Mouse (Mus musculus): Measurements from ENCODE around the gene Hnrnpul1.
"Not testable (repeated sequence)": the region's sequence is repeated elsewhere in the genome, so short reads cannot be mapped to it uniquely, and the experiment has no call there.

Gene Hnrnpul1

GRCm38 (mm10) chr7:25780753-25781152, 26.2 kb upstream of the Hnrnpul1 start:
- DNase-seq (ENCODE audit: low spot score in 2 of 2) = no peak

- no peak for DNase-seq (ENCODE audit: low spot score in 2 of 2)
Observed at GRCm38 (mm10) chr7:25780021-25780420, 25.5 kb upstream of the Hnrnpul1 start.

GRCm38 (mm10) chr7:25768229-25768628, 13.7 kb upstream of the Hnrnpul1 start:
- DNase-seq (ENCODE audit: low spot score in 2 of 2) = no peak

DNA sequence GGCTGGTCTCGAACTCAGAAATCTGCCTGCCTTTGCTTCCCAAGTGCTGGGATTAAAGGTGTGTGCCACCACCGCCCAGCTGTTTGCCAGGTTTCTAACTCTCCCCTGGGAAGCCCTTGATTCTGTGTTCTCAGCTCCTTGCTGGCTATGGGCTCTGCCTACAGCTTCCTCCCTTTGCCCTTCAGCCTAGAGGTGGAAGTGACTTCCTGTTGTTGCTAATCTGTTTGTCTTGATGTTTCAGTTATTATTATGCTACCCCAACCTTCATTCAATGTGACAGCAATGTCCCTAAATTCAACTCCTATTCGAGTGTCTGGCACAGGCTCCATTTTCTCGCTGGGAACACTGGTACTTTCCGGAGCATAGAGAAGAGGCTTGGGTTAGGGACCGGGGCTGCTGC, 11.6 kb upstream of the Hnrnpul1 start:
- no peak for DNase-seq (ENCODE audit: low spot score in 2 of 2)

DNA sequence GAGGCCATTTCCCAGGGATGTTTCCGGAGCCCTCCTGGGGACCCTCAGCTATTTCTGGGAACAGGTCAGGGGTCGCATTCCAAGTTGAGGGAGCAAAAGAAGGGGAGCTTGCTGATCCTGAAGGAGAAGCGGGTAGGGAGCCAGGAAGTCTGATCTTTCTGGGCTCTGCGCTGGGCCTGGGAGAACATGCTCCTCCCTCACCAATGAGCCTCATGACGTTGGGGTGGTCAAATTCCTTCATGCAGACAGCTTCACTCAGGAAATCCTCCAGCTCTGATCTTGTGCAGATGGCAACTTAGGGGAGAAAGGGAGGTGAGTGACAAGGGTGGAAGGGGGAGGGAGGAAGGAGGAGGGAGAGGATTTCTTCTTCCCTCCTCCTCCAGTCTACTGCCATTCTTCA, 9.7 kb upstream of the Hnrnpul1 start:
- no peak for DNase-seq (ENCODE audit: low spot score in 2 of 2)

DNA sequence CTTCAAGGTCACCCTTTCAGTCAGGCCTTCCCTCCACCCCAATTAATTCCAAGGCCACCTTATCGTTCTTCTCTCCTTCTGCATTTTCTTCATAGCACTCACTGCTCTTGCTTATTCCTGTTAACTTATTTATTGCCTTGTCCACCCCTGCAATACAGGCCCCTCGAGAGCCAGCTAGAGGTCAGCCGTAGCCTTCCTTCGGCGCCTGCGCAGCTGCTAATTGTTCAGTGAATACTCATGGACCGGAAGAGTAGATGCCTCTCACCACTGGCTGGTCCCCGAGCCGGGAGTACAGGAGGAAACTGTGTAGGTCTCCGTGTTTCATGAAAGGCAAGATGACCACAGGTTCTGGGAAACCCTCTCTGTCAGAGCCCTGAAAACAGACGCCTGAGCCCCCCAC, 9.1 kb upstream of the Hnrnpul1 start:
- no peak for DNase-seq (ENCODE audit: low spot score in 2 of 2)

DNA sequence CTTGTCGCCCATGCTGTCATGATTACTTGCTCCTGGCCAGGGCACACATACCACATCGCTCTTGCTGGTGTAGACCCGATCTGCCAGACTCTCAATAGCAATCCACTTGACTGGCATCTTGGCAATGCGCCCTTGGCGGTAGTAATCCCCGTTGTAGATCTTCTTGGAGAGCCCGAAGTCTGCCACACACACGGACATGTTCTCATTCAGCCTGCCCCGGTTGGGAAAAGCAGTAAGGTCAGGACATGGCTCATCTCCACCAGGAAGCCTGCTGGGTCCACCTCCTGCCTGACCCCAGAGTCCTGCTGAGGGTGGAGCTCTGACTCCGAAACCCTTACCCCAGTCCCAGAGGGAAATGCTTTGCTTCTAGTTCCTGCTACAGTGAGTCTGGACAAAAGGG, 6.8 kb upstream of the Hnrnpul1 start:
- no peak for DNase-seq (ENCODE audit: low spot score in 2 of 2)

DNA sequence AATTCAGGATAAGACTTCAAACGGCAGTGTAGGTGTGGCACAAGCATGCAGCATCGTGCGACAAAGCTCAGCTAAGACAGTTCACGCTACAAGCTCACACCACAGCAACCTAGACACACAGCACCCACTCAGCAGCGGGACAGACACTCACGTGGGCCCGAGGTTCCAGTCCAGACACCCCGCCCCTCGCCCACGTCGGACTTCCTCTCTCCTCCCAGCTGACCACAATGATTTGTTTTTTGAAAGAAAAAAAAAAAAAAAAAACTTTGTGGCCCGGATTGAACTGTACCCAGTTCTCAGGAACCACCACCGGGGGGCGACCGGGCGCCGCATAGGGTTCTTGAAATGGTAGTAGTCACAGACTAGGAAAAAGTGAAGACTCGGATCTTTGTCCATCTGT, 1.5 kb upstream of the Hnrnpul1 start:
- DNase-seq (ENCODE audit: low spot score in 2 of 2) = peak; percentile 89

DNA sequence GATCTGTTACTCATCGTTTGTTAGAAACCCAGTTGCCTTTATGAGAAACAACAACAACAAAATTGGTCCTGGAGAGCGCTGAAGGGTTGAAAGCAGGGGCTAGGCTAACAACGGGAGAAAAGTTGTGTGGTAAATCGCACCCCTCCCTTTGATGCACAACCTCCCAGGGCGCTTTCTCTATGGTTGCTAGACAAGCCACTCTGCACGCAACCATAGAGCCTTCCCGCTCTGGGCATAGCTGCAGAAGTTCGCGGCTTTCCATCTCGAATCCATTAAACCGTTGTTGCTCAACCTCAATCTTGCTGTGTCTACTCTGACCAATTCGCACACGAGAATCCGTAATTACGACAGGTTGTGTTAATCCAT, 894 bp upstream of the Hnrnpul1 start:
- peak in 1 of 2 experiments; percentile 63 for DNase-seq (ENCODE audit: low spot score in 2 of 2)

DNA sequence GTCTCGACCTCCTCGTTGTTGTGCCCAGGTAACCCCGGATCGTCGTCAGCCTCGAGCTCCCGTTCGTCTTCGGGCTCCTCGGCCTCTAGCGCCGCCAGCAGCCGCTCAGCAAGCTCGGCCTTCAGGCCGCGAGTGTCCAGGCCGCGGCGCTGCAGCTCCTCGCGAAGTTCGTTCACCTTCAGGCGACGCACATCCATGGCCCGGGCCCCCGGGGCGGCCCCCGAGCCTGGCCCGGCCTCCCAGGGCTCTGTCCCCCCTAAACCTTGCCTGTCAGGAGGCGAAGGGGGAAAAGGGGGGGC, 169 bp downstream of the Hnrnpul1 start:
- DNase-seq (ENCODE audit: low spot score in 2 of 2) = no peak

DNA sequence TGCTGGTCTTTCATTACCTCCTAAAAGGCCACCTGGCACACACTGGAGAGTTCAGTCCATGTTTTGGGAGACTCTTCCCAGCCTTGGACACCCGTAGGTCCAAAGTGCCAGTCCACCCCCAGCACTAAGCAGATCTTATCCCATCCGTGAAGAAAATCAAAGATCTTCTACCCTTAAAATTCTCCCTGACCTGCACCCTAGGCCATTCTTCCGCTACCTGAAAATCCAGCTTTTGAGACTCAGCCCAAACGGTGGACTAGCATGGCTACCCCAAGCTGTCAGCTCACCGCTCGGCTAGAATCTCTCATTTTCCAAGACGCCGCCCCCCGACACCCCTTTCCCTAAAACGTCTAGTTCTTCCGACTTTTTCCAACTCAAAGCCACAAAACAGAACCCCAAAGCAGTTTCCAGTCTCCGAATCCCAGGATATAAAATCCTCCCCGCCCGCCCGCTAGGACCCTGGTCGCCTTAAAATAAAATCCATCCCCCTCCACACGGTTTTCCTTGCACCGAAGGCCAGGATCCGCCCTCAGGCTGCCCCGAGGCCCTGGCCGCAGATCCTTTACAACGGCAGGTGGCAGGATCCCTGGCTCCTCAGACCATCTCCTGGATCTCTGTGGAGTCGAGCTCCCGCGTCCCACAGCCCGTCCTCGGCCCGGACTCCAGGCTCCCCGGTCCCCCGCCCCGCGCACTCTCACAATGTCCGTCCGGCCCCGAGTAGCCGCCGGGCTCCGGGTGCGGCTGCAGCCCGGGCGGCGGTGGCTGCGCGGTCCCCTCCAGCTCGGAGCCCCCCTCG, 716 bp downstream of the Hnrnpul1 start:
- peak in 1 of 2 experiments; percentile 24 for DNase-seq (ENCODE audit: low spot score in 2 of 2)

DNA sequence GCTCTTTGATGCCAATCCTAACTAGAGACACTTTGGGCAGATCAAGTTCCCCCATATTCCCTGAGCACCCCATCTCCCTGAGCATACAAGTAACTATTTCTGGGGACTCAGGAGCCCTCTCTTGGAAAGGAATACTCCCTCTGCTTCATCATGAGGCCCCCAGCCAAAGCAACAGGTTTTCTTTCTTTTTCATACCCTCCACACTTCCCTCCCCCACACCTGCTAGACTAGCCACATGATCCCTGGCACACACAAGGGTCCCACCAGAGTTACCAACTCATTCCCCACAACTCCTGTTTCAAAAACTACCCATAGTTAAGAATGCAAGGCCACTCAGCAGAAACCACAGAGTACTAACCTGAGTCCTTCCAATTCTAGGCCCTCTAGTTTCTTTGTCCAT, 1.5 kb downstream of the Hnrnpul1 start:
- DNase-seq (ENCODE audit: low spot score in 2 of 2) = no peak

GRCm38 (mm10) chr7:25746844-25747243, 7.7 kb downstream of the Hnrnpul1 start:
- no peak for DNase-seq (ENCODE audit: low spot score in 2 of 2)

- DNase-seq (ENCODE audit: low spot score in 2 of 2) = no peak
Observed at GRCm38 (mm10) chr7:25738277-25738676, 16.3 kb downstream of the Hnrnpul1 start.

GRCm38 (mm10) chr7:25736920-25737319, 17.6 kb downstream of the Hnrnpul1 start:
- DNase-seq (ENCODE audit: low spot score in 2 of 2) = no peak

DNA sequence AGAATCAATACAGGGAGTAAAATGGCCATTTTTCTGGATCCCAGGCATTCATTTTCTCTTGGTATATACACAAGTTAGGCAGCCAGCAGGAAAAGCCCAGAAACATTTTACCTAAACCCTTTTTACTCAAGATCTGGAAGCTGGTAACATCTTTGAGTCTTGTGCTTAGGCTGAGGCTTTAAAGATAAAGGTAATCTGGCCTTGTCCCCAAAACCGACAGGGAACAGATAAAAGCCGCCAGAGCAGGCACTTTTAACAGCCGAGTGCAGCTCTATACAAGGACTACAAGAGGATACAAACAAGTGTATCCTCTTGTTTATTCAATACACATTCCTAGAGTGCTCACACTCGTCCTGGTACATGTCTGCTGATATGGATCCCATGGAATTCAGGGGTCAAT, 19.6 kb downstream of the Hnrnpul1 start:
- DNase-seq (ENCODE audit: low spot score in 2 of 2) = no peak

- no peak for DNase-seq (ENCODE audit: low spot score in 2 of 2)
Observed at GRCm38 (mm10) chr7:25731294-25732055, 23.1 kb downstream of the Hnrnpul1 start.

DNA sequence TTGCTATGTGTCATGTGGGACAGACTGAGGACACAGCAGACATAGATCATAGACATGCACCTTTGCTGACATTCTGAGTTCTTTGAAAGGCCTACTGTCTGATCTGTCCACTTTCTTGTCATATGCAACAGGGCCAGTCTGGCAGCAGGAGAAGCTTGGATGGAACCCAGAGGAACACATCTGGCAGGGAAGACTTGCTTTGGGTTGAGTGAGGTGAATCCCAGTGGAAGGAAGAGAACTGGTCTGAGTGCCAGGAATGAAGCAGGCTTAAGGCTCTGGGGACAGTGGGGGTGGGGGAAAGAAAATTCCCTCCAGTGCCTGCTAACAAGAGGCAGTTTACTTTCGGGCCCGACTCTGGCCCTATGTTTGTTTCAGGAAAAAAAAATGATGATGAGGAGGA, 24.7 kb downstream of the Hnrnpul1 start:
- no peak for DNase-seq (ENCODE audit: low spot score in 2 of 2)

GRCm38 (mm10) chr7:25729396-25729795, 25.2 kb downstream of the Hnrnpul1 start:
- no peak for DNase-seq (ENCODE audit: low spot score in 2 of 2)

- no peak for DNase-seq (ENCODE audit: low spot score in 2 of 2)
Observed at GRCm38 (mm10) chr7:25727800-25728199, 26.8 kb downstream of the Hnrnpul1 start.

DNA sequence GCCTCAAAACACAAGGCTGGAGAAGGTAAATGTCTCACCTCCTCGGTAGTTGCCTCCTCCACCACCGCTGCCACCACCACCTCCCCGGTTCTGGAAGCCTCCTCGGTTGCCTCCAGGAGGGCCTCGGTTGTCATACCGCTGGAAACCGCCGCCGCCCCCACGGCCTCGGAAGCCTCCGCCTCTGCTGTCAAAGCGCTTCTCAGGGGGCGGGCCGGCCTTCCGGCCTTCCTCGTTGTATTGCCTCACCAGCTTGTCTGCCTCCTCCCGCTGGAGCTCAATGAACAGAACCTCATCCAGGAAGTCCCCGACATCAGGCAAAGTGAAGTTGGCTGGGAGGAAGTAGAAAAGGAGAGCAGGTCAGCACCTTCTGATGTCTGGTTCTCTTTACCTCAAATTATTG, 28.7 kb downstream of the Hnrnpul1 start:
- DNase-seq (ENCODE audit: low spot score in 2 of 2) = no peak

DNA sequence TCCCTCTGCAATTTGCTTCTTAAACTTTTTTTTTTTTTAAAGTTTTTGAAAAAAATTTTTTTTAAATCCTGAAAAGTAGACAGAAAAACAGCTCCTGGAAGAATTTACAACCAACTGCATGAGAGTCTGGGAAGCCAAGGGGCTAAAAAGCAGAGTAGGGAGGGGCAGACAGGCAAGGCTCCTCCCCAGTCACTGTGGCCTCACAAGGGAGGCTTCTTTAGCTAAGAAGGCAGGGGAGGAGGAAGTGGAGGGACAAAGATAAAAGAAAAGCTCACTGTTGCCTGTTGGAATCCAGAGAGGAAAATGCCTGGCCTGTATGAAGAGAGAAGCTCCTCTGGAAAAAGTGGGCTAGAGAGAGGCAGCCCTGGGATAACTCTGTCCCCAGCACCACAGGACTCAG, 32.8 kb downstream of the Hnrnpul1 start:
- DNase-seq (ENCODE audit: low spot score in 2 of 2) = not testable (repeated sequence)

- no peak for DNase-seq (ENCODE audit: low spot score in 2 of 2)
Observed at GRCm38 (mm10) chr7:25720760-25721159, 33.8 kb downstream of the Hnrnpul1 start.

Data from right cerebral cortex, adult 2 months (tissue).